Mouse (Mus musculus) stomach, embryonic 14.5 days (tissue): ENCODE measurements around the gene Lrba. TPM values are rescaled to one million over a fixed set of nuclear protein-coding genes. Genes with fewer than 3 reads are reported as not detected.

Experiments
- ATAC-seq: fragments of 200-750 bp; cut with Nextera tagmentation; 2 replicates; pipeline ENCODE4 v1.8.0; 2017; ENCODE audit warnings: low read depth, moderate TSS enrichment; ENCODE audit not compliant: insufficient number of reproducible peaks, insufficient read depth, low FRiP score
- H3K27ac ChIP-seq: fragments of 300-500 bp; sonication (generic); 2 replicates; pipeline ENCODE4 v1.5.1; 2014; ENCODE audit warnings: mild to moderate bottlenecking, low read length, moderate library complexity, mixed read lengths
- H3K27me3 ChIP-seq: fragments of 300-500 bp; sonication (generic); 2 replicates; pipeline ENCODE4 v1.6.1; 2014; ENCODE audit warnings: low read length, control low read depth, mixed read lengths; ENCODE audit not compliant: control insufficient read depth, insufficient read depth
- H3K36me3 ChIP-seq: fragments of 300-500 bp; sonication (generic); 2 replicates; pipeline ENCODE4 v1.6.1; 2014; ENCODE audit warnings: mild to moderate bottlenecking, control low read depth, low read length, moderate library complexity, mixed read lengths; ENCODE audit not compliant: control insufficient read depth, insufficient read depth
- H3K4me1 ChIP-seq: fragments of 300-500 bp; sonication (generic); 2 replicates; pipeline ENCODE4 v1.6.1; 2014; ENCODE audit warnings: low read length, control low read depth, mixed read lengths; ENCODE audit not compliant: control insufficient read depth, insufficient read depth
- H3K4me2 ChIP-seq: fragments of 300-500 bp; sonication (generic); replicated peaks from 2 replicates; pipeline ENCODE4 v1.6.1; 2014; ENCODE audit warnings: low read depth, low read length, control low read depth
- H3K4me3 ChIP-seq: fragments of 300-500 bp; sonication (generic); 2 replicates; pipeline ENCODE4 v1.5.1; 2014; ENCODE audit warnings: low read depth, low read length, control low read depth
- H3K9ac ChIP-seq: fragments of 300-500 bp; sonication (generic); replicated peaks from 2 replicates; pipeline ENCODE4 v1.6.1; 2014; ENCODE audit warnings: low read depth, mild to moderate bottlenecking, control low read depth, low read length, moderate library complexity, mixed read lengths
- H3K9me3 ChIP-seq: fragments of 300-500 bp; sonication (generic); 2 replicates; pipeline ENCODE4 v1.6.1; 2016; ENCODE audit warnings: low read depth, low read length, control low read depth; ENCODE audit not compliant: control insufficient read depth
- WGBS: fragments of 180-500 bp; shearing (Covaris S2); extraction: QIAGEN DNeasy Blood & Tissue Kit; methylation state at CpG from one replicate; pipeline ENCODE4 v1.1.7; 2014; 5-methylcytosine and 5-hydroxymethylcytosine counted together
- polyA plus RNA-seq: library from polyadenylated mRNA; unstranded; fragments of >200 nt; fragmentation: Nextera tagmentation; extraction: Ambion mirVana; gene quantifications from 2 replicates; pipeline ENCODE4 v1.2.1, GENCODE M21; 2014

Lrba gene
- polyA plus RNA-seq, 1 experiment from 2014 or later, result 11.4 TPM

- H3K9ac ChIP-seq, result no peak overlapping the region
- H3K27ac ChIP-seq, result no peak overlapping the region
- no peaks in the 10 kb centered on the region for H3K27me3 ChIP-seq
- no peaks in the 10 kb centered on the region for H3K36me3 ChIP-seq
- 97% methylated on average over 1 of the region's 1 CpGs for WGBS
- no peak overlapping the region for H3K4me3 ChIP-seq
- H3K4me1 ChIP-seq, result no peaks in the 10 kb centered on the region
- no peak for ATAC-seq
- no peaks in the 10 kb centered on the region for H3K9me3 ChIP-seq
- H3K4me2 ChIP-seq, result no peak overlapping the region
Measured at GRCm38 (mm10) chr3:86561396-86561795, 336.9 kb downstream of the Lrba start.

- H3K9ac ChIP-seq, result no peak overlapping the region
- no peaks in the 10 kb centered on the region for H3K9me3 ChIP-seq
- no peak overlapping the region for H3K27ac ChIP-seq
- ATAC-seq, result no peak
- no peak overlapping the region for H3K4me3 ChIP-seq
- no peaks in the 10 kb centered on the region for H3K4me1 ChIP-seq
- H3K36me3 ChIP-seq, result no peaks in the 10 kb centered on the region
- no peak overlapping the region for H3K4me2 ChIP-seq
- WGBS, result 73% methylated on average over 4 of the region's 4 CpGs
- no peaks in the 10 kb centered on the region for H3K27me3 ChIP-seq
Measured at GRCm38 (mm10) chr3:86567312-86567711, 342.8 kb downstream of the Lrba start.

- 36% methylated on average over 4 of the region's 4 CpGs for WGBS
- Histone ChIP-seq H3K27me3 (no peaks in the 10 kb centered on the region), H3K9ac (no peak overlapping the region), H3K9me3 (no peaks in the 10 kb centered on the region), H3K4me1 (no peaks in the 10 kb centered on the region), H3K4me2 (no peak overlapping the region), H3K27ac (no peak overlapping the region), H3K4me3 (no peak overlapping the region), H3K36me3 (no peaks in the 10 kb centered on the region)
- ATAC-seq, result no peak
Measured at GRCm38 (mm10) chr3:86571518-86571917, 347.0 kb downstream of the Lrba start.

- no peaks in the 10 kb centered on the region for H3K27me3 ChIP-seq
- ATAC-seq, result no peak
- no peak overlapping the region for H3K4me3 ChIP-seq
- H3K9ac ChIP-seq, result no peak overlapping the region
- no peak overlapping the region for H3K4me2 ChIP-seq
- H3K9me3 ChIP-seq, result no peaks in the 10 kb centered on the region
- H3K4me1 ChIP-seq, result no peaks in the 10 kb centered on the region
- no peaks in the 10 kb centered on the region for H3K36me3 ChIP-seq
- WGBS, result 60% methylated on average over 3 of the region's 3 CpGs
- H3K27ac ChIP-seq, result no peak overlapping the region
Measured at GRCm38 (mm10) chr3:86572519-86573244, 348.2 kb downstream of the Lrba start.

GRCm38 (mm10) chr3:86575312-86575711 lies 350.8 kb downstream of the Lrba start:
- H3K4me2 ChIP-seq, result no peak overlapping the region
- H3K4me3 ChIP-seq, result no peak overlapping the region
- no peaks in the 10 kb centered on the region for H3K27me3 ChIP-seq
- no peaks in the 10 kb centered on the region for H3K9me3 ChIP-seq
- no peaks in the 10 kb centered on the region for H3K36me3 ChIP-seq
- H3K9ac ChIP-seq, result no peak overlapping the region
- H3K4me1 ChIP-seq, result no peaks in the 10 kb centered on the region
- no peak overlapping the region for H3K27ac ChIP-seq
- no peak for ATAC-seq

- Histone ChIP-seq H3K4me3 (no peak overlapping the region), H3K9me3 (no peaks in the 10 kb centered on the region), H3K4me2 (no peak overlapping the region), H3K4me1 (no peaks in the 10 kb centered on the region), H3K36me3 (no peaks in the 10 kb centered on the region), H3K9ac (no peak overlapping the region), H3K27ac (no peak overlapping the region), H3K27me3 (no peaks in the 10 kb centered on the region)
- WGBS, result 77% methylated on average over 3 of the region's 3 CpGs
- ATAC-seq, result no peak
Measured at GRCm38 (mm10) chr3:86602284-86602683, 377.8 kb downstream of the Lrba start.

- no peaks in the 10 kb centered on the region for H3K9me3 ChIP-seq
- H3K27me3 ChIP-seq, result no peaks in the 10 kb centered on the region
- WGBS, result 80% methylated on average over 8 of the region's 8 CpGs
- no peaks in the 10 kb centered on the region for H3K4me1 ChIP-seq
- H3K4me2 ChIP-seq, result no peak overlapping the region
- no peak overlapping the region for H3K9ac ChIP-seq
- no peak for ATAC-seq
- no peak overlapping the region for H3K27ac ChIP-seq
- H3K36me3 ChIP-seq, result no peaks in the 10 kb centered on the region
- no peak overlapping the region for H3K4me3 ChIP-seq
Measured at GRCm38 (mm10) chr3:86605775-86606174, 381.3 kb downstream of the Lrba start.

- ATAC-seq, result no peak
- no peak overlapping the region for H3K9ac ChIP-seq
- H3K4me2 ChIP-seq, result no peak overlapping the region
- H3K27me3 ChIP-seq, result no peaks in the 10 kb centered on the region
- H3K4me1 ChIP-seq, result no peaks in the 10 kb centered on the region
- H3K36me3 ChIP-seq, result no peaks in the 10 kb centered on the region
- H3K4me3 ChIP-seq, result no peak overlapping the region
- no peaks in the 10 kb centered on the region for H3K9me3 ChIP-seq
- H3K27ac ChIP-seq, result no peak overlapping the region
- 66% methylated on average over 4 of the region's 4 CpGs for WGBS
Measured at GRCm38 (mm10) chr3:86627008-86627743, 402.7 kb downstream of the Lrba start.
